ENCODE assay signal across 16 mouse cellular contexts in the genomic region with DNA sequence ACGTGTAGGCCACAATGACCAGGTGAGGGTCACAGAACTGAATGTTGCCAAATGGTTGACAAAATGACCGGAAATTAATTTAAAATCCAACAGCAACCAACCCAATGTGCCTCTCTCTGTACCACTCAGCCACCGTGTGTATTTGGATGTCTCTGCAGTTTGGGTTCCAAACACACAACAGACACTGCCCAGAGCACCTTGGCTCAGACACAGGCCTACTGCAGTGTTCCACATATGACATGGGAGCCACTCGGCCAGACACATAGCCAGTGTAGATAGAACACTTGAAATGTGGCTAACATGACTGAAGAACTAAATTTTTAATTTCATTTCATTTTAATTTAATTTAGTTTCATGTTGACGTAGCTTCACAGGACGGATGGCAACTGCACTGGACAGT.
"Had no signal": no experiment of that assay in that cellular context is flagged by ENCODE, and none has a peak within 500 bp of the region (broad histone marks: within the 10 kb centered on the region; RNA-seq: fewer than 3 reads in every experiment).

No protein-coding gene starts in this region.

- DNase-seq: lung, adult 18-20 months; lung, embryonic 14.5 days; lung, postnatal 10 days; lung, postnatal 4 days; right cerebral cortex, adult 18-20 months; right cerebral cortex, postnatal 25 days; right cerebral cortex, postnatal 4 days; spleen, adult 18-20 months; thymus, adult 18-20 months; thymus, postnatal 14 days; thymus, postnatal 36 days had no signal

- H3K4me1 ChIP-seq: midbrain, embryonic 10.5 days; midbrain, embryonic 12.5 days; neural tube, embryonic 13.5 days; neural tube, embryonic 15.5 days had no signal

- H3K27ac ChIP-seq: midbrain, embryonic 10.5 days; midbrain, embryonic 12.5 days; neural tube, embryonic 13.5 days; neural tube, embryonic 15.5 days had no signal

- H3K27me3 ChIP-seq: midbrain, embryonic 12.5 days; neural tube, embryonic 13.5 days; neural tube, embryonic 15.5 days had no signal

- H3K4me3 ChIP-seq: midbrain, embryonic 10.5 days; midbrain, embryonic 12.5 days; myocyte; neural tube, embryonic 13.5 days; neural tube, embryonic 15.5 days had no signal
